Mouse (Mus musculus) gastrocnemius, postnatal 10 days (tissue): ENCODE results near the gene Ugp2. TPM values are rescaled to one million over a fixed set of nuclear protein-coding genes. Genes with fewer than 3 reads are reported as not detected.
A peak's percentile ranks its signal among the peaks of the same experiment; 100 is the strongest.

Source experiments
- DNase-seq: peaks from one replicate; pipeline ENCODE4 v3.0.0; 2021; ENCODE audit warnings: mixed read lengths
- long read RNA-seq, 2 experiments: library from polyadenylated mRNA; stranded (forward); transcript quantifications; one replicate each; pipeline ENCODE4 v2.0.0; 2021
- total RNA-seq, 2 experiments: library from RNA; stranded (reverse); gene quantifications; 2 replicates each; pipeline ENCODE4 v1.2.3; 2021

The Ugp2 gene
- total RNA-seq = 100 to 1,000 TPM; 290 to 306 TPM
- long read RNA-seq, experiment 1, transcript Ugp2-201 (10 exons, 2,044 nt) = minor isoform, 143 of 586 reads
- long read RNA-seq, experiment 1, transcript Ugp2-202 (10 exons, 2,683 nt) = major isoform, 421 of 586 reads
- long read RNA-seq, experiment 1, partial matches to known transcripts = 15 of 586 reads
- long read RNA-seq, experiment 1, other reads (novel, unspliced or antisense) = 7 of 586 reads
- long read RNA-seq, experiment 2, transcript Ugp2-201 (10 exons, 2,044 nt) = minor isoform, 138 of 524 reads
- long read RNA-seq, experiment 2, transcript Ugp2-202 (10 exons, 2,683 nt) = major isoform, 360 of 524 reads
- long read RNA-seq, experiment 2, partial matches to known transcripts = 18 of 524 reads
- long read RNA-seq, experiment 2, other reads (novel, unspliced or antisense) = 8 of 524 reads

DNA sequence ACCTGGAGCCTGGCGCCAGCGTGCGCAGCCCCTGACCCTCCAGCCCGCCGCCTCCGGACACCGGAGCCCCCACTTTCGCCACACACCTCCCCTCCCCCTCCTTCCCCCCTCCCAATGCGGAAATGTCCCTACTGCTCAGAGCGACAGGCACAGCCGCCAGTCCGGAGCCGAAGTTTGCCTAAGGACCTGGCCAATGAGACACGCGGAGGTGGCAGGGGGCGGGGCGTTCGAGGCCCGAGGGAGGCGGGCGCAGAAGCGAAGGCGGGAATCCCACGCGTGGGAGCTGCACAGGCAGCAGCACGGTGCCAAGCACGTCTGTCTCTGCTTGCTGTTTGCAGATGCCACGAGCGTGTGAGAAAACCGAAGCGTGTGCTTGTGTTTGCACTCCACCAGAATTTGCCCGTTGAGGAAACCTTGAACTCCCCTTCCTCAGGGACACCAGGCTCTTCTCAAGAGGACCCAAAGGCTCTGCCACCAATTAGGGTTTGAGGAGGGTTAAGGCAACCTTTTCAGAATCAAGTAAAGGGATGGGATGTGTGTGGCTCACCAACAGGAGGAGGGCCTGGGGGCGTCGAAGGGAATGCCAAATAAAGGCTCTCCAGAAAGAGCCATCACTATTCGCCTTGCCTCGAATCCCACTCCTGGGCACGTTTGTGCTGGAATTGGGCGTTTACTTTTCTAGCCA lies at the start of gene Ugp2:
TSS of gene Ugp2 (minus strand) at position 80 of the 685 bp plus-strand sequence.
- peak; percentile 99 for DNase-seq

DNA sequence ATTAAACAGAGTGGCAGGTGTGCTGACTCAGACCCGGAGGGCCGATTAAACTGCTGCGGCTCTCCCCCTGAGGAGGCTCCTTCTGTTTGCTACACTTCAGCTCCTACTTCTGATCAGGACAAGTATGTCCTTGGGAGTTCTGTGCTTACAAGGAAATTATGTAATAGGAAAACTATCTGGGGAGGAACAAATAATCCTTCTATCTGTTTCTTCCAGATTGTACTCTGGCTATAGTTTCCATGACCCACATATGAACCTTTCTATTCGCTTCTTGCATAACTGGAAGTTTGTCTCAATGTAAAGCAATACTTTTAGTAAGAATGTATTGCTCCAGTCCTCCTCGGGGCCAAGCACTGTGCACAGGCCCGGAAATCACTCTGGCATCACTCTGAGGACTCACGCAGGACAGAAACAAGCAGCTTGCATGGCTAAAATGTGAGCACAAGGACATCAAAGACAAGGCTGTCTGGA lies 43.9 kb upstream of the Ugp2 start:
- DNase-seq = no peak

DNA sequence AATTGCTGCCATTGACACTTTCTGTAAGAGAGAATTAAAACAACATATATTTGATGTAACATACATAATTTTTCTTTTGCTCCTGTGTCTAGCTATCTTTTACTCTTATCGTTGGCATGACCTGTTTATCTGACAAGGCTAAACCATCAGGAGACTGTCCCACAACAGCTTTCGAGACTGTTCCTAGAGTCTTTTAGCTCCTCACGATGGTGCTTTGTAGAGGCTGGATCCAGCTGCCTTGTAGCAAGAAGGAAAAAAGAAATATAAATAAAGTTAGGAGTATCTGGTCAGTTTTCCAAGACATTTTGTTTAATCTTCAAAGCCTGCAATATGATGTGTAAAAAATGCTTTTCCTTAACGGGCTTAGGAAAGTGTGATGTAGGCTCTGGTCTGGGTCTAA lies 35.7 kb upstream of the Ugp2 start:
- DNase-seq = no peak

DNA sequence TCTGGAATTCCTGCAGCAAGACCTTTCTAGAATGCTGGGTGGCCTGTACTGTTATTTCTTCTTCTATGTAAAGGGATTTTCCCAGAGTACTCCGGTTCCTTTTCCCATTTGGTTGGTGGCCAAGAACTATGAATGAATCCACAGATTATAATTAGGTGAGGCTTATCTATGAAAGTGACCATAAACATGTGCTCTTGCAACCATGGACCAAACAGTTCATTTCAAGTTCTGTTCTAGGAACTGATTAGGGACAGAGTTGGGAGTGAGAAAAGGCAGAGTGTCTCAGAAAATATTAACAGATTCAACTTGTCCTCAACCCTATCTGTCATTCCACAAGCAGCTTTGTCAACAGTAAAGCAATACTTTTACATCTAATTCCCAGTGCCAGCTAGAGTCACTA lies 35.1 kb upstream of the Ugp2 start:
- DNase-seq = no peak

DNA sequence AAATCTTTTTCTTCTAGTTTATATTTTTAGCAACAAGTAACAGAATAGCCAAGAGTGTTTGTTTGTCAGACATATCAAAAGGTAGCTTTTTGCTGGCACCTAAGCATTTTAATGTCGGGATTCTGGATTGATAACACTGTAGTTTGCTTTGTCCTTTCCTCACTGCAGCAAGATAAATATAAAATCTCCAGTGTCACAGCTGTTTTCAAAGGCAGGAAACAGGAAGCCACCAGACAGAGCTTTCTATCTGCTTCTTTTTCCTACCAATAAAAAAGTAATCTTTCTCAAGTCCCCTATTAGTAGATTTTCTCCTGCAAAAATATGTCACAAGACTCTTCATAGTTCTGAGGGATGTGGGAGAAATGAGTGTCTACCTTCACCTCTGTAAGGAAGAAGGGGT lies 32.9 kb upstream of the Ugp2 start:
- DNase-seq = no peak

DNA sequence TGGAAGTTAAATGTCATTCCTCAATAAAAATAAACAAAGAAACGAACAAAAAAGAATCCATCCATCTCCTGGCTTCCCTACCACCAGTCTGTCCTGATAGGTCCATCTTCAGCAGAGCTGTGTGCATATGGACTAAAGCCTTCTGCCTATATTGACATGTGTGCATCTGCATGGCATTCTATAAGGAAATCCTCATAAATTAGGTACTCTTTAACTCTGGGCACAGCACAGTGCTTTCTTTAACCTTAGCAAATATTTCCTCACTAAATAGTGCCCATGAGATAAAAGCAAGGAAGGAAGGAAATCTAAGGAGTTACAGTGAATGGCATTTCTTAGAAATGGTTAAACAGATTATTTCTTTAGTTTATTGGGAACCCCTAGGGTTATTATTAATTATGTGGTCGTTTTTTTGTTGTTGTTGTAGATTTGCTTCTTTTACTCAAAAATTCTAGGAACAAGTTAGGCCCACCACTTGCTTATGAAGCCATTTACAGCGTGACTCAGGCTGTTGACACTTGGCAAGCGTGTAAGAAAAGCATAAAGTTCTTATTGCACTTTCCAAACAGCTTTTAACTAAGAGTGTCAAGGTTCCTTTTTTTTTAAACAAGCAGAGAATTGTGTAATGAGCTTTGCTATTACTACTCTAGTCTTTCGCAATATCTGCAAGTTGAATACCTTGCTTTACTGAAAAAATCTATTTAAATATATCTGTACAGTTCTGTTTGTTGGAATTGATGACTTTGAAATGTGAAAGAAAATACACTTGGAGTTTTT lies 31.7 kb upstream of the Ugp2 start:
- DNase-seq = no peak

DNA sequence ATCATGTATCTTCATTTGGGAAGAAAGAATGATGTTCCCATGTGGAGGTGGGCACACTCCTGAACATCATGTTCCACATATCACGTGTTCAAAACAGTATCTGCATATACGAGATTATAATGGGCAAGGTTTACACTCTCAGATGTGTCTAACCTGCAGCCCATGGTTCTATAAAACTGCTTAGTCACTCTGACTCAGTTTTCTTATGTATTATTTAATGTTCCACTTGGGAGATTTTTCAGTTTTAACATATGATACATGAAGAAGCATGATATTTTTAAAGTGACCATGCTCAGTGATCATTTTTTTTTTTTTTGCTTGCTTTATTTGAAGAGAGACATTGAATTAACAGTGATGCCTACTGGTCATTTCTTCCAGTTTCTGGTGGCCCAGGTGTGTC lies 30.2 kb upstream of the Ugp2 start:
- no peak for DNase-seq

DNA sequence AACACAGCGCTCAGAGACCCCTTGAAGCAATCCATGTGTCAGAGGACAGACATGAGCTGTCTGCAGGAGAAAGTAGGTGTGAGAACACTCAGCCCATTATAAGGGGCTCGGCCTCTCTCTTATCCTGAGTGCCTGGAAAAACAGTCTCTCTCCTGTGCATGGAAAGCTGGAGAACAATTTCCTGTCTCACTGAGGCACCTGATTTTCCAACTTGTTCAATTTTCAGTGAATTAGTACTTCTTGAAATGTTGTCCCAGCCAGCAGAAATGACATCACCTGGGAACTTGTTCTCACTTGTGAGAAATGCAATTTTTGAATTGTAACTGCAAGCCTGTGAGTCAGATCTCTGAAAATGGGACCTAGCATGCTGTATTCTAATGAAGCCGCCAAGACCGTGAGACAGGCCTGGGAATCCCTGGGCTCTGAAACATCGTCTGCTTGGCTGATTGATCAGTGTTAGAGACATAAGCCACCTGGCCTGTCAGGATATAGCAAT lies 28.2 kb upstream of the Ugp2 start:
- no peak for DNase-seq

DNA sequence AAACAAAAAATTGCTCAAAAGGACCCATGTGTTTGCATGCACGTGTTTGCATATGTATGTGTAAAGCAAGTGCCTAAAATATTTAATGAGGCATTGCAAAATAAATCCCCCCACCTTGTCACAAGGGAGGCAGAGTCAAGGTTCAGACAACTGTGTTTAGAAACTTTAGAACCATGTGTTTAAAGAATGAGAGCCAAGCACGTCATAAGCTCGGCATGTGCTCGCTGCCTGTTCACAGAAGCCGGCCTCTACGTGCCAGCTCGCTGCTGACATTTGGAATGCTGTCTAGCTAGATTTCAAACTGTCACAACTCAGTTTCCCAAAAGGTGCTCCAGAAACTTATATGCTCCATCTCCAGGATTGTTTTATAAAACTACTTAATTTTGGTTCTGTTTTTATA lies 27.5 kb upstream of the Ugp2 start:
- peak; percentile 8 for DNase-seq

DNA sequence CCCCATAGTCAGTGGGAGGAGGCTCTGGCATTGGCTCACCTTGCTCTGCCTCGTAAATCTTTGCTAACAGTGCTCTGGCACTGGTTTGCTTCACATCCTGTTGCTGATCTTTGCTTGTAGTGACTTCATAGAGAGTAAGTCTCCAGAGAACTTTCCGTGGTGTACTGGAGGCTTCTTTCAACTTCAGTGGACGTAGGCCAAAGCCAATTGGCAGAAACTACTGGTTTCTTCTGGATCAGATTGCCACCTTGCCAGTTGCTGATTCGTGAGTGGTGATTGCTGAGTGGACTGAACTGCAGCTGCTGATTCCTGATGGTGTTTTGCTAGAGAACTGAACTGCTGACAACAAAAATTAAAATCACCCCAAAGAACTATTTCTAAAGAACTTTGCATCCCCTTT lies 15.8 kb upstream of the Ugp2 start:
- peak; percentile 11 for DNase-seq

DNA sequence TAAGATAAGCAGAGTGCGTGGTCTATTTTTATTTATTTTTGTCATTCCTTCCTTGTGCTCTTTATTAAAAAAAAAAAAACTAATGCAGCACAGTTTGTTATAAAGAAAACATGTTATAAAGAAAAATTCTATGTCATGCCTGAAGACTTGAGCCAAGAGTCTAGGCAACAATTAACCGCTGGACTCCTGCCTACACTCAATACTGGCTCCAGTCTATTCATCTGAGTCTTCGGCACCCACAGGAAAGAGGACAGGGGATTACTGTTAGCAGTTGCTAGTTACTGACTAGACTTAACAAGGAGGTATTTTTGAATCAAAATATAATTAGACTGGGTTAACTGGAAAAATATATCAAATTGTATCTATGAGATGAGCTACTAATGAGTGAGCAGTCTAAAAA lies 3.1 kb upstream of the Ugp2 start:
- DNase-seq = no peak

DNA sequence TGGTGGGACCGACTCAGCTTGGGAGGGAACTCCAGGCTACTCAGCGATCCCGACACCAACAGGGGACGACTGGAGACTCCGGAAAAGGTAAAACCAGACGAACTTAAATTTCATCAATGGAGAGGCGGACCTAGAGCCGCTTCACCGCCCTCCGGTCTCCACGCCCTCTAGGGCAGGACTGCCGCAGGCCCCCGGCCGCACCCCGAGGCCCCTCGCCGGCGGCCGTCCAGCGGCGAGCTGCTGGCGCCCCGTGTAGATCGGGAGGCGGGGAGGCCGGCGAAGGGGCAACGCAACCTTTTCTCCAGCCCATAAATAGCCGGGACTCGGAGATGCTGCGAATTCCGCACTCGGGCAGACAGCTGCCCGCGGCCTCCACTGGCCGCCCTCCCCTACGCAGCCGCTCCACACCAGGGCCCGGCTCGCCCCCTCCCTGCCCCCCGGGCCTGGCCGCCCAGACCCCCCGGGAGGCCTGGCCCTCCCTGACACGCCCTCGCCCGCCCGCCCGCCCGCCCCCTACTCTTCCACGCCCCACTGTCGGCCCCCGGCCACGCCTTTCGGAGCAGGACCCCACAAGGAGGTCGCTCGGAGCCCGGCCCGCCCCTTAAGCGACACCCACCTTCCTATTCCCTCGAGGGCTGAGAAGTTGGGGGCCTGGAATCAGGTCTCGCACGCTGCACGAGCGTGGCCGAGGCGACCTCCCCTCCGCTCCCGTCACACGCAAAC lies 441 bp downstream of the Ugp2 start:
- DNase-seq = peak; percentile 81

DNA sequence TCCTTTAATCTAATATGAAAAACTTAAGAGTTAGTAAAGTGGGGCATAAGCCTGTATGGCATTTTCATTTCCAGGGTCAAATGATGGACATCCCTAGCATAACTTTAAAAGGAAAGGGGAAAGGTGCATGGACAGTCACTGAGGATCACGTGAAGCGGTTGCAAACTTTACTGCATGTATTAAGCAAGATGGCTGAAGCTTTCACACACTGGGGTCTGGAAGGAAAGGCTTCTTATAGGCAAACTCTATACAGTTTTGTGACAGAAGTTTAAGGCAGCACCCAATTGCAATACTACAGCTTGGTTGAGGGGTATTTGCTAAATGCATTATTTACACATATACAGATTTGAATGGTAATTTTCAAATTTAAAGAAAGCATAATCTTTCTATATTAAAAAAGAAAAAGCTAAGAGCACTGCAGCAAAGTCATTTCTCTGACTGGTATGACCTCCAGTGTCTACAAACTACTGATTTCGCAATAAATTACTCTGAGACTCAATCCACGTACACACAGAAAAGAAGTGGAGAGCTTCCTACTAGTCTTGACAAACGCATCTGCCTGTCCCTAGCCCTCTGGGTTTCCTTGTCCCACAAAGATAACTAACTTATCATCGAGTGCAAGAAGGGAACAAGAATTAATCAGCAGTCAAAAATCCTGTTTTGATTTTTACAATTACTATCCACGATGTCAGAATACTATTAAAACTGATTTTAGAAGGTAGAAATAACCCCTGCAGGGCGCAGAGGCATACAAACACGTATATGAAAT lies 1.6 kb downstream of the Ugp2 start:
- DNase-seq = no peak

DNA sequence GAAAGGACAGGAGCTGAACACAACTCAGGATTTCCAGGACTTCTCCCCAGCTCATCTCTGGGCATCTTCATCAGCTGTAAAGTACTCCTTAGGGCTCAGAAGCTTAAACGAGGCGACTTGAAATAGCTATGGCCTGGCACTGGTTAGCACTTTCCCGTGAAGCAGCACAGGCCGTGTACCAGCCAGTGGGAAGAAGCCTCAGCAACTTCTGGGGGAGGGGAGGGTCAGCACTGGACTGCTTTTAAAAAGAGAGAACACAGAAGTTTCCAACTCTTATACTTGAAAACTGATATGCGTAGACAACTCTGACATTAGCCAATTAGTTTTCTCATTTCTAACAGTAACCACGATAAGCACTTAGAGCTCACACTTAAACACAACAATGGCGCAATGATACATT lies 2.5 kb downstream of the Ugp2 start:
- no peak for DNase-seq

DNA sequence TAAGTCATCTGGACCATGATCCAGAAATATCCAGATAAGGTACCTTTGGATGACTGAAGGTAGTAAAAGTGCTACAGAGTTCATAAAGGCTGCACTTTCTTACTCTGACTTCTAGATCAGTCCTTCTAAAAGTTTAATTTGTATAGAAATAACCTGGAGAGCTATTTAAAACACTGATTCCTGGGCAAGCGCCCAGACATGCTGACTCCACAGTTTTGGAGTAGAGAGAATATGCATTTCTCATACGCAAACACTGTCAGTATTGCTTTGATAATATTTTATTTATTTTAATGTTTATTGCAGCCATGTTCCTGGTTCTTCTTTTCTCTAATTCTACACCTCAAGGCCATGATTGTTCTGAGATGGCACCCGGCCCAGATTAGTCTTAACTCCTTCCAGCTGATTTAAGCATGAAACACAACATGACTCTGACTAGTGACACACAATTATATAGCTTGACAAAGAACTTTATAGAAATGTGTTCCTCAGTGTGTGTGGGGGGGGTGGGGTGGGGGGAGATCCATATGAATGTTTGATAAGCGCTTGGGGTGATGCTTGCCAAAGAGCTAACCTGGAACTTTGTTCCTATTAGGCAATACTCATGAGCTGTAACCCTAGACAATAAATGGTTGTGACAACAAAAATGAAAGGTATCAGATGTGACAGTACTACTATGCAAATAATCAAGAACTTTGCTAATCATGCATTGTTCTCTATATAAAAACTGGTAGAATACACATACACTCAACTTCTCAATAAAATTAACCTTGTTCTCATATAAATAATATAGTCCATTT lies 7.7 kb downstream of the Ugp2 start:
- no peak for DNase-seq

DNA sequence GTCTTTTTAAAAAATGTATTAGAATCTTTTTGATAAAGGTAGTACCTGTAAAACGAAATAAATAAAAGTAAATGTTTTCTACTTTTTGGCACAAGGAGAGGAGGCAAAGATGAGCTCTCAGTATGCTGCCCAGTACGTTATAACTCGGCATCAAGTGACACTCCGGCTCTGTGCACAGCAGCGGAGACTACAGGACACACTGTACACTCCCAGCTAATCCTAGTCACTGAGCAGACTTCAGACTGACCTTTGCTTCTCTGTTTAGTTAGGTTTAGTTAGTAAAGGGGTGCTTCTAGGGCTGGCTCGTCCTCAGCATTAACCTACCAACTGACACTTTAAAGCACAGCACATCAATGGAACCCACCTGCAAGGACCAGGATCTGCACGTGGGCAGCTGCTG lies 19.7 kb downstream of the Ugp2 start:
- DNase-seq = no peak

DNA sequence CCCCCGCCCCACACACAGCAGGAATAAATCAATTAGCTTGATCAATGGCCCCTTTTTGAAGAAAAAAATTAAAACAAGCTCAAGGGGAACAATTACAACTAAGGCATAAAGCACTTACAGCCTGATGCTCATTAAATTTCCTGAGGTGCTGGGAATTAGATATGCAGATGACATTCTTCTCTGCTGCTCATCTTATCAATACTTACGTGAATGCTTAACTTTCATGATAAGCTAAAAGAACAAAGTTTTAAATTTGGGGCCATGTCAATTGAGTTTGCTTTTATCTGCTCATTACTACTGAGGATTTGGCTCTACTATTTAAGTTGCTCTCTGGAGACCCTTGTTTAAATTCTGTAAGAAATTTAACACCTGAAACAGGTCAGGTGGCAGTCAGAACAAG lies 22.1 kb downstream of the Ugp2 start:
- DNase-seq = no peak

DNA sequence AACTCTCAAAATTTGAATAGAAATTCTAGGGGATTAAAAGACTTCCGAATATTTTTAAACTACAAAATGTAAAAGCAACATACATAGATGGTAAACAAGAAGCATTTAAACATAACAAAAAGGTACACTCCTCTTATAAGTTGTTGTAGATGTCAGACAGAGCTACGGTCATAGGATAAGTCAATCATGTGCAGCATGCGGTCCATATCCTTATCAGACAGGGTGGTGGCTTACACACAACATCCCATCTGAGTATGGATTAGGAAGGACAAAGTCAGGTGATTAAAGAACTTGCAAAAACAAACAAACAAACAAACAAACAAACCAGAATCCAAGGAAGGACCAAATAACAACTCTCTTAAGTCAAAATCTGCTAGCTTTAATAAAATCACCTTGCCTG lies 25.0 kb downstream of the Ugp2 start:
- DNase-seq = no peak

DNA sequence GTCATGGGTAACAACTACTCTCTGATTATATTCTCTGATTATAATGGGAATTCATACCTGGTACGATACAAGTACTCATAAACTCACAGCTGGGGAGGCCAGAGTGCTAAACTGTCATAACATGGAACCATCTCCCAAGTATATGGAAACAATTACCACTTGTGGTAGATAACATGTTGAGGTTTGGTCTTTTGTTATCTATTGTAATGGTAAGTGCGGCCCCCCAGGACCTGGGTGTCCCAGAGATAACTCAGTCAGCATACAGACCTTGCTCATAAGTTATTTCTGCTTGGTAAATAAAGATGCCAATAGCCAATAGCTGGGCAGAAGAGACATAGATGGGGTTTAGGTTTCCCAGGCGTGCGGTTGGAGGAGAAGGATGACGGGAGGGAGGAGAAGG lies 27.5 kb downstream of the Ugp2 start:
- no peak for DNase-seq

DNA sequence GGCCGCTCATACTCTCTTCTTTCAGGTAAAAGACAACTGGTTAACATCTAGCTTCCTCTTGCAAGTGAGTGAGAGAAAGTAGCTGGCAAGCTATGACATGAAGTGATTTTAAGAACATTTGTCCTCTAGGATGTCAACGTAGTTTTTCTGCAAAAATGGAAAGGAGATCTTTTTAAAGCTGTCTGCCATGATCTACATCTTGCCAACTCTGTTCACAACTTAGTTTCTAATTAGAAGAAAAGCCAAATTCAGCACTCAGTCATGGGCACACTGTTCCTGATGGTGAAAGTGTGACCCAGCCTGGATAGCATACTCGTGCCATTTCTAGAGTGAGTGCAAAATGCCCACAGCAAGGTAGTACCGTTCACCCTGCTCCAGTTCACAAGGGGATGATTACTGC lies 31.9 kb downstream of the Ugp2 start:
- DNase-seq = no peak

DNA sequence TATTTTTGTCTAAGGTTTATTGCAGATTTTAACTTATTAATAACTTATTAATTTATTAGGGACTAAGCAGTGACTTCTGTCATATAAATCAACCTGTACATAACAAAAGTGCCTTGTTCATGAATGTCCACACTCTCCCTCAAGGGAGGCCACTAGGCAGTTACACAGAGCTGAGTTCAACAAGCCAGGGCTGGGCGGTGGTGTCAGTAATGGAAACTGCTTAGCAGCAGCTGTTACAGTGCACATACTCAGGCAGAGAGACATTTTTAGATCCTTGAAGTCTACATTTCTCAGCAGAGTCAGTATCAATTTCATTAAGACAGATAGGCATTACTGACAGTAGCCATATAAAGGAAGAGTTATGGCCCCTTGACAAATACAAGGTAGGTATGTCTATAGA lies 33.1 kb downstream of the Ugp2 start:
- peak; percentile 14 for DNase-seq
